Mouse (Mus musculus) testis, adult 2 months (tissue): ENCODE results near the gene Dnase1.
"Not testable (repeated sequence)": the region's sequence is repeated elsewhere in the genome, so short reads cannot be mapped to it uniquely, and the experiment has no call there.

Experiments used
- CTCF ChIP-seq: fragments of 200-500 bp; IDR thresholded peaks from 2 replicates; pipeline ENCODE4 v1.5.1; 2012; ENCODE audit warnings: low read depth, mild to moderate bottlenecking, inconsistent platforms, low read length, moderate library complexity; ENCODE audit not compliant: control insufficient read depth, insufficient read depth, insufficient replicate concordance
- POLR2A ChIP-seq: fragments of 200-500 bp; IDR thresholded peaks from 2 replicates; pipeline ENCODE4 v1.6.1; 2012; ENCODE audit warnings: low read depth, mild to moderate bottlenecking, inconsistent platforms, low read length, moderate library complexity; ENCODE audit not compliant: control insufficient read depth

DNA sequence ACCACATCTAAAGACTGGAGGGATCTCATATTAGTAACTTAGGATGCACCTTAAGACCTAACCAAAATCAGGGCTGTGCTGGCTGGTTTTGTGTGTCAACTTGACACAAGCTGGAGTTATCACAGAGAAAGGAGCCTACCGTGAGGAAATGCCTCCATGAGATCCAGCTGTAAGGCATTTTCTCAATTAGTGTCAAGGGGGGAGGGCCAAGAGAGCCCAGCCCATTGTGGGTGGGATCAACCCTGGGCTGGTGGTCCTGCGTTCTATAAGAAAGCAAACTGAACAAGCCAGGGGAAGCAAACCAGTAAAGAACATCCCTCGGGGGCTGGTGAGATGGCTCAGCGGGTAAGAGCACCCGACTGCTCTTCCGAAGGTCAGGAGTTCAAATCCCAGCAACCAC is 19.3 kb upstream of the Dnase1 start:
- not testable (repeated sequence) for TF ChIP-seq CTCF, POLR2A
